Mouse (Mus musculus): Measurements from ENCODE around the gene Use1.

Gene Use1

GRCm38 (mm10) chr8:71379008-71379407 is 12.4 kb downstream of the Use1 start:
- no peak for DNase-seq

GRCm38 (mm10) chr8:71379512-71380075 is 12.9 kb downstream of the Use1 start:
- DNase-seq = no peak

- peak; percentile 49 to 52 for DNase-seq
Observed at GRCm38 (mm10) chr8:71380178-71381171, 13.8 kb downstream of the Use1 start.

GRCm38 (mm10) chr8:71381421-71381970 is 14.8 kb downstream of the Use1 start, which contains the start of gene Nr2f6:
TSS of gene Nr2f6 (minus strand) at chr8:71381960.
- DNase-seq = peak; percentile 84 to 85

GRCm38 (mm10) chr8:71381971-71382961 is 15.6 kb downstream of the Use1 start:
- peak; percentile 86 to 92 for DNase-seq

- no peak for DNase-seq
Observed at GRCm38 (mm10) chr8:71383396-71383795, 16.7 kb downstream of the Use1 start.

GRCm38 (mm10) chr8:71383860-71384259 is 17.2 kb downstream of the Use1 start:
- DNase-seq = no peak

- no peak for DNase-seq
Observed at GRCm38 (mm10) chr8:71385212-71385835, 18.7 kb downstream of the Use1 start.

GRCm38 (mm10) chr8:71388267-71388666 is 21.6 kb downstream of the Use1 start:
- no peak for DNase-seq

GRCm38 (mm10) chr8:71391696-71392095 is 25.0 kb downstream of the Use1 start:
- DNase-seq = no peak

GRCm38 (mm10) chr8:71392391-71392790 is 25.7 kb downstream of the Use1 start:
- DNase-seq = no peak

GRCm38 (mm10) chr8:71392871-71393270 is 26.2 kb downstream of the Use1 start:
- DNase-seq = peak; percentile 49 to 51

- DNase-seq = no peak
Observed at GRCm38 (mm10) chr8:71394481-71394880, 27.8 kb downstream of the Use1 start.

GRCm38 (mm10) chr8:71395071-71395470 is 28.4 kb downstream of the Use1 start:
- DNase-seq = no peak

GRCm38 (mm10) chr8:71395629-71396028 is 29.0 kb downstream of the Use1 start, which contains the start of gene Ushbp1:
TSS of gene Ushbp1 (minus strand) at chr8:71395802.
- DNase-seq = peak in 1 of 2 experiments; percentile 17

GRCm38 (mm10) chr8:71396639-71397305 is 30.1 kb downstream of the Use1 start, which contains the start of gene Babam1:
TSS of gene Babam1 (plus strand) at chr8:71396861.
- peak; percentile 96 to 97 for DNase-seq

- no peak for DNase-seq
Observed at GRCm38 (mm10) chr8:71397701-71398100, 31.1 kb downstream of the Use1 start.

- DNase-seq = no peak
Observed at GRCm38 (mm10) chr8:71400826-71401225, 34.2 kb downstream of the Use1 start.

GRCm38 (mm10) chr8:71401454-71401853 is 34.8 kb downstream of the Use1 start:
- no peak for DNase-seq

- DNase-seq = no peak
Observed at GRCm38 (mm10) chr8:71402446-71402964, 35.9 kb downstream of the Use1 start.
